Mouse (Mus musculus) embryonic facial prominence, embryonic 11.5 days (tissue): ENCODE results near the gene Chst15. TPM values are rescaled to one million over a fixed set of nuclear protein-coding genes. Genes with fewer than 3 reads are reported as not detected.

ENCODE experiments used
- ATAC-seq: fragments of 200-750 bp; cut with Nextera tagmentation; replicated peaks from 2 replicates; pipeline ENCODE4 v1.8.0; 2017; ENCODE audit warnings: low read depth; ENCODE audit not compliant: insufficient number of reproducible peaks, low FRiP score, low TSS enrichment
- DNase-seq: peaks from one replicate; pipeline ENCODE4 v3.0.0-alpha.2; 2015; ENCODE audit warnings: low spot score
- H3K27ac ChIP-seq: fragments of 300-500 bp; sonication (generic); replicated peaks from 2 replicates; pipeline ENCODE4 v1.5.1; 2014; ENCODE audit warnings: mild to moderate bottlenecking, low read depth, low read length, control low read depth
- H3K27me3 ChIP-seq: fragments of 300-500 bp; sonication (generic); 2 replicates; pipeline ENCODE4 v1.6.1; 2014; ENCODE audit warnings: mild to moderate bottlenecking, low read length, moderate library complexity, mixed read lengths; ENCODE audit not compliant: control insufficient read depth, insufficient read depth
- H3K36me3 ChIP-seq: fragments of 300-500 bp; sonication (generic); replicated peaks from 2 replicates; pipeline ENCODE4 v1.6.1; 2014; ENCODE audit warnings: low read depth, mild to moderate bottlenecking, low read length, moderate library complexity, mixed read lengths; ENCODE audit not compliant: control insufficient read depth, insufficient read depth
- H3K4me1 ChIP-seq: fragments of 300-500 bp; sonication (generic); 2 replicates; pipeline ENCODE4 v1.6.1; 2014; ENCODE audit warnings: low read length, mixed read lengths; ENCODE audit not compliant: control insufficient read depth, insufficient read depth
- H3K4me2 ChIP-seq: fragments of 300-500 bp; sonication (generic); 2 replicates; pipeline ENCODE4 v1.6.1; 2014; ENCODE audit warnings: low read depth, mild to moderate bottlenecking, control low read depth, low read length, moderate library complexity
- H3K4me3 ChIP-seq: fragments of 300-500 bp; sonication (generic); 2 replicates; pipeline ENCODE4 v1.5.1; 2014; ENCODE audit warnings: low read depth, low read length, control low read depth
- H3K9ac ChIP-seq: fragments of 300-500 bp; sonication (generic); replicated peaks from 2 replicates; pipeline ENCODE4 v1.6.1; 2014; ENCODE audit warnings: mild to moderate bottlenecking, control low read depth, low read length
- H3K9me3 ChIP-seq: fragments of 300-500 bp; sonication (generic); replicated peaks from 2 replicates; pipeline ENCODE4 v1.6.1; 2016; ENCODE audit warnings: mild to moderate bottlenecking, low read length, inconsistent platforms, mixed read lengths; ENCODE audit not compliant: control insufficient read depth
- WGBS: fragments of 180-500 bp; shearing (Covaris S2); extraction: QIAGEN DNeasy Blood & Tissue Kit; methylation state at CpG from one replicate; pipeline ENCODE4 v1.1.7; 2014; 5-methylcytosine and 5-hydroxymethylcytosine counted together
- polyA plus RNA-seq: library from polyadenylated mRNA; unstranded; fragments of >200 nt; fragmentation: Nextera tagmentation; extraction: Ambion mirVana; gene quantifications from 2 replicates; pipeline ENCODE4 v1.2.1, GENCODE M21; 2014

The Chst15 gene
- polyA plus RNA-seq, 1 experiment from 2014 or later: 8.7 TPM

- H3K27me3 ChIP-seq: no peaks in the 10 kb centered on the region
- H3K4me2 ChIP-seq: no peak overlapping the region
- no peaks in the 10 kb centered on the region for H3K9me3 ChIP-seq
- no peak overlapping the region for H3K9ac ChIP-seq
- no peak overlapping the region; the same call in 1 of the 2 replicates for H3K27ac ChIP-seq
- ATAC-seq (0 out of 2 replicates have a peak, but pooled peaks have one; percentile 27), DNase-seq (no peak)
- H3K4me1 ChIP-seq: no peaks in the 10 kb centered on the region; the same call in 1 of the 2 replicates
- 73% methylated on average over 3 of the region's 3 CpGs for WGBS
- no peak overlapping the region for H3K4me3 ChIP-seq
- no peaks in the 10 kb centered on the region for H3K36me3 ChIP-seq
These were observed 29.7 kb downstream of the Chst15 start for GRCm38 (mm10) chr7:132287340-132287664.

- Histone ChIP-seq H3K9me3 (no peaks in the 10 kb centered on the region), H3K4me2 (no peak overlapping the region), H3K4me1 (no peaks in the 10 kb centered on the region; the same call in 1 of the 2 replicates), H3K27ac (no peak overlapping the region; the same call in 1 of the 2 replicates), H3K27me3 (no peaks in the 10 kb centered on the region), H3K36me3 (no peaks in the 10 kb centered on the region), H3K4me3 (no peak overlapping the region), H3K9ac (no peak overlapping the region)
- WGBS: 39% methylated on average over 14 of the region's 14 CpGs
- DNase-seq (peak; percentile 2), ATAC-seq (0 out of 2 replicates have a peak, but pooled peaks have one; percentile 2)
These were observed 30.2 kb downstream of the Chst15 start for GRCm38 (mm10) chr7:132286630-132287339.

- Histone ChIP-seq H3K27me3 (no peaks in the 10 kb centered on the region), H3K9me3 (no peaks in the 10 kb centered on the region), H3K9ac (no peak overlapping the region), H3K36me3 (no peaks in the 10 kb centered on the region), H3K4me3 (no peak overlapping the region), H3K27ac (no peak overlapping the region), H3K4me2 (no peak overlapping the region), H3K4me1 (no peaks in the 10 kb centered on the region; the same call in 1 of the 2 replicates)
- no peak for DNase-seq
- no peak for ATAC-seq
- WGBS: 0% methylated on average over 1 of the region's 1 CpGs
These were observed 32.2 kb downstream of the Chst15 start for GRCm38 (mm10) chr7:132284795-132285194.

DNA sequence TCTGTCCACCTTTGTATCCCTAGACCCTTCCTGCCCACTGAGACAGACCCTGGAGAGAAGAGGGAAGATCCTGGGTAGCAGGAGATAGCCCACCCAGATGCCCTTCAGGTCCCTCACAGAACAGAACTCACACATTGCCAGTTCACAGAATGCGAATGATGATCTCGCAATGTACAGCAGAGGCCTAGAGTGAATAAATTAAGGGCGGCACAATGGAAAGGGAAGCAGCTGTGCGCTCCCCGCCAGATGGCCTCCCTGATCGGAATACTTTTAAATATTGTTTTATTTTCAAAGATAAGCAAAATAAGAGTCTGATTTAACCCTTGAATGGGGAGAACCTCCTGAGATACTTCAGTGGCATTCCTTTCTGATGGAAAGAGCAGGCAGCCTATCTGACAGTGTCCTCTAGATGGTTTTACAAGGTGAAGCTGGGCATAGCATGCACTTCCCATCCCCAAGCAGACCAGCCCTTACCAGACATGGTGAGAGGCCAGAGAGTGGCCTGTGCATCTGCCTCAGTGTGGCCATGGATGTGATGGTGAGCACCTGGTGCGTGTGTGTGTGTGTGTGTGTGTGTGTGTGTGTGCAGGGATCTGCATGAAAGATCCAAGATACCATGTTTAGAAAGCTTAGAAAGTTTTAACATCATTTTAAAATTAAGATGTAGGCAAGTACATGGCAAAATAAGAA, 32.8 kb downstream of the Chst15 start:
- Histone ChIP-seq H3K4me3 (no peak overlapping the region), H3K4me1 (no peaks in the 10 kb centered on the region; the same call in 1 of the 2 replicates), H3K4me2 (no peak overlapping the region), H3K9ac (no peak overlapping the region), H3K36me3 (no peaks in the 10 kb centered on the region), H3K9me3 (no peaks in the 10 kb centered on the region), H3K27ac (no peak overlapping the region), H3K27me3 (no peaks in the 10 kb centered on the region)
- ATAC-seq (no peak), DNase-seq (no peak)
- 77% methylated on average over 7 of the region's 7 CpGs for WGBS

DNA sequence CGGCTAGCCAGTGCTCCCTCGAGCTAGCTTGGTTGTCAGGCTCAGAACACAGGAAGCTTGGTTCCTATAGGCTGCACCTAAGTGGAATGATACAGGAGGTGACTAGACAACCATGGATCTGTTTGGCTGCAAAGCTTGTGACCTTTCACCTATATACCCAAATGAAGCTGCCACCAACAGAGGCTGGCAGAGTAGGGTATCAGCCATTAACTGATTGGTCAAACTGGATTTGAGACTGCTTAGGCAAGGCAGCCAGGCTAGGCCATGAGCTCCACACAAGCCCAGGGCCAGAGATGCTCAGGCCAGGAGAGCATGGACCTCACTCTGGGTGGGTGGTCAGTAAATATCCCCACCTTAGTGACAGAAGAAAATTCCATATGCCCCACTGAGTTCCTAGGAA, 34.5 kb downstream of the Chst15 start:
- no peak for ATAC-seq
- 86% methylated on average over 2 of the region's 2 CpGs for WGBS

DNA sequence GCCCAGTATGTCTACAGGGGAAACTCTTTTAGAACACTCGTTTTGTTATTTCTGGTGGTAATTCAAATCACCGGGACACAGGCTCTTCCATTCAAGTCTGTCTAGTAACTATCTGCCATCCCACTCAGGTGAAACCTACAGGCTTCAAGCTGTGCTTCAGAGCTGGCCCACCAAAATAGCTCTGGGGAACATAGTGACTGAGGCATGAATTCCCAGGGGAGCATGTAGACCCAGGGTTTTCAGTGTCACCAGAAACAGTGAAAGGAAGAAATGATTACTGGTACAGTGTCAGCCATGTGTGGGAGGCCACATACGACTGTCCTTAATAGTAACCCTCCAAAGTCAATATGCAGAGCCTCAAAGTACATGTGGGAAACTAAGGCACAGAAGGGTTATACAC, 34.9 kb downstream of the Chst15 start:
- WGBS: 87% methylated on average over 3 of the region's 3 CpGs
- Histone ChIP-seq H3K4me3 (no peak overlapping the region), H3K4me2 (no peak overlapping the region), H3K27me3 (no peaks in the 10 kb centered on the region), H3K27ac (no peak overlapping the region), H3K36me3 (no peaks in the 10 kb centered on the region), H3K4me1 (no peaks in the 10 kb centered on the region; the same call in 1 of the 2 replicates), H3K9ac (no peak overlapping the region), H3K9me3 (no peaks in the 10 kb centered on the region)
- DNase-seq (no peak), ATAC-seq (no peak)

More for the DNA sequence above, 34.5 kb downstream of the Chst15 start:
- H3K9me3 ChIP-seq: no peaks in the 10 kb centered on the region
- H3K27ac ChIP-seq: no peak overlapping the region
- no peaks in the 10 kb centered on the region; the same call in 1 of the 2 replicates for H3K4me1 ChIP-seq
- no peaks in the 10 kb centered on the region for H3K36me3 ChIP-seq
- no peak overlapping the region for H3K4me2 ChIP-seq
- no peak overlapping the region for H3K9ac ChIP-seq
- DNase-seq: no peak
- no peak overlapping the region for H3K4me3 ChIP-seq
- no peaks in the 10 kb centered on the region for H3K27me3 ChIP-seq

- Histone ChIP-seq H3K9ac (no peak overlapping the region), H3K36me3 (no peaks in the 10 kb centered on the region), H3K27me3 (no peaks in the 10 kb centered on the region), H3K9me3 (no peaks in the 10 kb centered on the region), H3K4me2 (no peak overlapping the region), H3K4me3 (no peak overlapping the region), H3K4me1 (no peaks in the 10 kb centered on the region; the same call in 1 of the 2 replicates), H3K27ac (no peak overlapping the region)
- DNase-seq: no peak
- no peak for ATAC-seq
- WGBS: 89% methylated on average over 4 of the region's 4 CpGs
These were observed 35.3 kb downstream of the Chst15 start for GRCm38 (mm10) chr7:132281753-132282152.

GRCm38 (mm10) chr7:132278658-132279057, 38.4 kb downstream of the Chst15 start:
- Histone ChIP-seq H3K4me1 (no peaks in the 10 kb centered on the region), H3K36me3 (no peaks in the 10 kb centered on the region), H3K27me3 (no peaks in the 10 kb centered on the region), H3K27ac (no peak overlapping the region), H3K9ac (no peak overlapping the region), H3K4me3 (no peak overlapping the region), H3K4me2 (no peak overlapping the region), H3K9me3 (no peaks in the 10 kb centered on the region)
- DNase-seq: no peak
- 65% methylated on average over 3 of the region's 3 CpGs for WGBS
- no peak for ATAC-seq
